ENCODE assay signal across 28 mouse cellular contexts in the genomic region with DNA sequence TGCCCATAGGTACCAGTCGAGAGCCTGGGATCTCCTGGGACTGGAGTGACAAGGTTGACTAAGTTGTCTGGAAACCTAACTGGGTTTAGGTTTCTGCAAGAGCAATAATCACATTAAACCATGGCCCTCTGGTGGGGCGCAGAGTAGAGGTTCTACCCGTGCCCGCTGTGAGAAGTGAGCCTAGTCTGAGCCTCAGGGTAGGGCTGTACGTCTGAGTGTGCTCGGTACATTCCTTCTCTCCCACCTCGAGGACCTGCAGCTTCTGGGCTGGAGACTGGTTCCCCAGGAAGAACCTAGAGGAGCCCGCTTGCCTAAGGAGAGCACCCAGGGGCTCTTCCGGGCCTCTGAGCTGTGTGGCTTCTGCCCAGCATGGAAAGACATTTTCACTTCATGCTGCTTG.
DNase-seq lines count a peak whose midpoint lies in the region; ATAC-seq lines count a peak whose summit lies in the region.
"Had no signal": no experiment of that assay in that cellular context is flagged by ENCODE, and none has a peak within 500 bp of the region (broad histone marks: within the 10 kb centered on the region; RNA-seq: fewer than 3 reads in every experiment).

No protein-coding gene starts in this region.

- H3K4me1 ChIP-seq in heart, embryonic 11.5 days (ENCODE audit: control insufficient read depth, insufficient read depth, low read length) = peaks cover 19% of the 10 kb centered on the region
- H3K4me1 ChIP-seq in kidney, embryonic 16.5 days (ENCODE audit: insufficient read depth, low read length) = peaks cover 23% of the 10 kb centered on the region
- no peaks in the 10 kb centered on the region for H3K4me1 ChIP-seq in embryonic facial prominence, embryonic 14.5 days (ENCODE audit: control insufficient read depth, insufficient read depth, low read length)
- H3K4me1 ChIP-seq: midbrain, embryonic 13.5 days had no signal

- H3K9me3 ChIP-seq in heart, embryonic 11.5 days (replicated peaks; ENCODE audit: control insufficient read depth, low read length) = no peaks in the 10 kb centered on the region
- no peaks in the 10 kb centered on the region for H3K9me3 ChIP-seq in kidney, embryonic 16.5 days (ENCODE audit: low read length)
- no peaks in the 10 kb centered on the region for H3K9me3 ChIP-seq in embryonic facial prominence, embryonic 14.5 days (ENCODE audit: control insufficient read depth, low read length)
- H3K9me3 ChIP-seq: hindbrain, embryonic 12.5 days; midbrain, embryonic 13.5 days; neural tube, embryonic 15.5 days had no signal

- no peaks in the 10 kb centered on the region for H3K36me3 ChIP-seq in heart, embryonic 11.5 days (ENCODE audit: control insufficient read depth, insufficient read depth, low read length)
- no peaks in the 10 kb centered on the region for H3K36me3 ChIP-seq in kidney, embryonic 16.5 days (ENCODE audit: insufficient read depth, low read length)
- H3K36me3 ChIP-seq in embryonic facial prominence, embryonic 14.5 days (ENCODE audit: control insufficient read depth, insufficient read depth, low read length) = no peaks in the 10 kb centered on the region
- H3K36me3 ChIP-seq: hindbrain, embryonic 12.5 days; midbrain, embryonic 13.5 days; neural tube, embryonic 15.5 days had no signal

- DNase-seq in heart, adult 18-20 months = no peak
- DNase-seq in kidney, adult 18-20 months = no peak
- DNase-seq in lung, postnatal 36 days = peak; percentile 3
- DNase-seq in lung, postnatal 14 days = no peak
- DNase-seq in embryonic facial prominence, embryonic 14.5 days (ENCODE audit: low spot score) = no peak
- DNase-seq in layer of hippocampus, adult 9-10 months (ENCODE audit: low spot score) = no peak
- DNase-seq: adrenal gland, adult 2 months; adrenal gland, postnatal 36 days; cerebellum, adult 18-20 months; cerebellum, postnatal 10 days; gastrocnemius, postnatal 14 days; heart, postnatal 14 days; kidney, adult 9 months; kidney, postnatal 14 days; liver; spleen, adult 18-20 months; thymus, adult 18-20 months; thymus, postnatal 25 days had no signal

- H3K4me3 ChIP-seq in heart, embryonic 11.5 days (ENCODE audit: low read depth, low read length) = no peak overlapping the region
- no peak overlapping the region for H3K4me3 ChIP-seq in kidney, embryonic 16.5 days (ENCODE audit: low read length)
- no peak overlapping the region for H3K4me3 ChIP-seq in embryonic facial prominence, embryonic 14.5 days (ENCODE audit: low read depth, low read length)
- H3K4me3 ChIP-seq: hindbrain, embryonic 12.5 days; midbrain, embryonic 13.5 days; neural tube, embryonic 15.5 days had no signal

- H3K9ac ChIP-seq in heart, embryonic 11.5 days (ENCODE audit: low read depth, low read length) = no peak overlapping the region
- no peak overlapping the region for H3K9ac ChIP-seq in kidney, embryonic 16.5 days (replicated peaks; ENCODE audit: low read length)
- no peak overlapping the region for H3K9ac ChIP-seq in embryonic facial prominence, embryonic 14.5 days (ENCODE audit: low read depth, low read length)
- H3K9ac ChIP-seq: hindbrain, embryonic 12.5 days; liver, embryonic 14.5 days; midbrain, embryonic 13.5 days; neural tube, embryonic 15.5 days had no signal

- peaks cover 6% of the 10 kb centered on the region for H3K27me3 ChIP-seq in heart, embryonic 11.5 days (ENCODE audit: control insufficient read depth, insufficient read depth, low read length)
- no peaks in the 10 kb centered on the region; the same call in 1 of the 2 replicates for H3K27me3 ChIP-seq in kidney, embryonic 16.5 days (ENCODE audit: insufficient read depth, low read length)
- no peaks in the 10 kb centered on the region; the same call in 1 of the 2 replicates for H3K27me3 ChIP-seq in embryonic facial prominence, embryonic 14.5 days (replicated peaks; ENCODE audit: control insufficient read depth, insufficient read depth, low read length)

- 75% methylated on average over 9 of the region's 9 CpGs for WGBS in heart, embryonic 11.5 days (ENCODE audit: insufficient replicate concordance)
- WGBS in kidney, embryonic 16.5 days = 71% methylated on average over 9 of the region's 9 CpGs
- WGBS in embryonic facial prominence, embryonic 14.5 days = 71% methylated on average over 9 of the region's 9 CpGs

- H3K4me2 ChIP-seq in heart, embryonic 11.5 days = no peak overlapping the region
- H3K4me2 ChIP-seq in kidney, embryonic 16.5 days (replicated peaks; ENCODE audit: low read depth, low read length) = no peak overlapping the region
- H3K4me2 ChIP-seq in embryonic facial prominence, embryonic 14.5 days (ENCODE audit: low read depth, low read length) = no peak overlapping the region
- H3K4me2 ChIP-seq: hindbrain, embryonic 12.5 days; midbrain, embryonic 13.5 days; neural tube, embryonic 15.5 days had no signal

- no peak for ATAC-seq in heart, embryonic 11.5 days (replicated peaks; ENCODE audit: insufficient number of reproducible peaks, low FRiP score, low TSS enrichment)
- ATAC-seq in kidney, embryonic 16.5 days (ENCODE audit: low FRiP score, low TSS enrichment) = 0 out of 2 replicates have a peak, but pooled peaks have one; percentile 14
- peak; percentile 53; the same call in 1 of the 2 replicates for ATAC-seq in embryonic facial prominence, embryonic 14.5 days (ENCODE audit: low read depth)
- ATAC-seq: activated CD4-positive, CD25-positive, alpha-beta regulatory T cell, adult 4 months; forebrain, embryonic 14.5 days; intestine, embryonic 16.5 days; midbrain, embryonic 13.5 days had no signal

- H3K27ac ChIP-seq in heart, embryonic 11.5 days (ENCODE audit: low read depth, low read length) = peak overlapping the region; percentile 0; the same call in 1 of the 2 replicates
- H3K27ac ChIP-seq in kidney, embryonic 16.5 days (ENCODE audit: low read length) = no peak overlapping the region
- no peak overlapping the region for H3K27ac ChIP-seq in embryonic facial prominence, embryonic 14.5 days (replicated peaks; ENCODE audit: low read depth, low read length)
- H3K27ac ChIP-seq: hindbrain, embryonic 12.5 days; liver, embryonic 14.5 days; macrophage; midbrain, embryonic 13.5 days; neural tube, embryonic 15.5 days had no signal
